Mouse (Mus musculus) ES-E14 (cell line): ENCODE measurements around the gene Ppp4r1.

Source experiments
- CHD2 ChIP-seq: IDR thresholded peaks from 2 replicates; pipeline ENCODE4 v1.6.1; 2014; ENCODE audit warnings: mild to moderate bottlenecking, low read depth, low read length, inconsistent platforms
- HCFC1 ChIP-seq: IDR thresholded peaks from 2 replicates; pipeline ENCODE4 v1.6.1; 2012; ENCODE audit warnings: low read length, inconsistent platforms, borderline replicate concordance; ENCODE audit not compliant: insufficient read depth
- ZC3H11A ChIP-seq: IDR thresholded peaks from 2 replicates; pipeline ENCODE4 v1.6.1; 2012; ENCODE audit warnings: low read depth, mild to moderate bottlenecking, inconsistent platforms, low read length, borderline replicate concordance
- ZNF384 ChIP-seq: IDR thresholded peaks from 2 replicates; pipeline ENCODE4 v1.6.1; 2012; ENCODE audit warnings: low read depth, low read length, inconsistent platforms

DNA sequence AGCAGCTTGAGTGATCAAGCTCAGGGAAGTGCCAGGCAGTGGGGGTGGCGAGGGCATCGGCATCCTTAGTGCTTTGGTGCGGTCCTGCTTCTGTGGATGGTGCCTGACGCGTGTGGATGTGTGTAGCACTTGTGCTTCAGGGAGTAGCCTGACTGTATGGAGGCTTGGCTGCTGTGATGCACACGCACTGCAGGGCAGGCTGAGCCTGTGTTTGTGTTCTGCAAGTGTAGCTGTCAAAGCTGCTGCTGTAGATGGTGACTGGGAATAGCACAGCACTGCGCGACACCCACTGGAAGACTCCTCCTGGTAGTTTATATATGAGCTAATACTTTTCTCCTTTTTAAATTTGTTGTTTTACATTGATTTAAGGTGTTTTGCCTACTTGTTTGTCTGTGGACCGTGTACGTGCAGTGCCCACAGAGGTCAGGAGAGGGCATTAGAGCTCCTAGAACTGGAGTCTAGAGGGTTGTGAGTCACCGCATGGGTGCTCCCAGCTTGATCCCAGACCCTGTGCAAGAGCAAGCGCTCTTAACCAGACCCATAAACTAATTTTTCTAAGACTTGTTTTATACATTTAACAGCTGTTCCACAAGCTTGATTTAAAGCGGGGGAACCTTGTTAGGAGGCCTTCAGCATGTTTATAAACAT is 48.0 kb downstream of the Ppp4r1 start:
- TF ChIP-seq ZNF384 (no peak), CHD2 (no peak), HCFC1 (no peak), ZC3H11A (no peak)
